Mouse (Mus musculus) hindbrain, embryonic 15.5 days (tissue): Measurements from ENCODE around the gene Nudt3. TPM values are rescaled to one million over a fixed set of nuclear protein-coding genes. Genes with fewer than 3 reads are reported as not detected.
A peak's percentile ranks its signal among the peaks of the same experiment; 100 is the strongest.
"Not testable (repeated sequence)": the region's sequence is repeated elsewhere in the genome, so short reads cannot be mapped to it uniquely, and the experiment has no call there.

ENCODE experiments used
- ATAC-seq: fragments of 200-750 bp; cut with Nextera tagmentation; 2 replicates; pipeline ENCODE4 v1.8.0; 2017; ENCODE audit warnings: low read depth, moderate number of reproducible peaks, moderate TSS enrichment; ENCODE audit not compliant: low FRiP score
- H3K27ac ChIP-seq: fragments of 300-500 bp; sonication (generic); replicated peaks from 2 replicates; pipeline ENCODE4 v1.5.1; 2015; ENCODE audit warnings: mild to moderate bottlenecking, inconsistent platforms
- H3K27me3 ChIP-seq: fragments of 300-500 bp; sonication (generic); 2 replicates; pipeline ENCODE4 v1.6.1; 2015; ENCODE audit warnings: control low read depth, inconsistent platforms
- H3K36me3 ChIP-seq: fragments of 300-500 bp; sonication (generic); 2 replicates; pipeline ENCODE4 v1.6.1; 2015; ENCODE audit warnings: control low read depth, inconsistent platforms
- H3K4me1 ChIP-seq: fragments of 300-500 bp; sonication (generic); replicated peaks from 2 replicates; pipeline ENCODE4 v1.6.1; 2015; ENCODE audit warnings: control low read depth, inconsistent platforms
- H3K4me2 ChIP-seq: fragments of 300-500 bp; sonication (generic); 2 replicates; pipeline ENCODE4 v1.6.1; 2015; ENCODE audit warnings: moderate library complexity, mild to moderate bottlenecking, inconsistent platforms
- H3K4me3 ChIP-seq: fragments of 300-500 bp; sonication (generic); 2 replicates; pipeline ENCODE4 v1.5.1; 2015; ENCODE audit warnings: mild to moderate bottlenecking, inconsistent platforms
- H3K9ac ChIP-seq: fragments of 300-500 bp; sonication (generic); 2 replicates; pipeline ENCODE4 v1.6.1; 2015; ENCODE audit warnings: inconsistent platforms
- H3K9me3 ChIP-seq: fragments of 300-500 bp; sonication (generic); 2 replicates; pipeline ENCODE4 v1.6.1; 2016; ENCODE audit warnings: control low read depth, inconsistent platforms
- WGBS: fragments of 180-500 bp; shearing (Covaris S2); methylation state at CpG from one replicate; pipeline ENCODE4 v1.1.7; 2015; 5-methylcytosine and 5-hydroxymethylcytosine counted together
- polyA plus RNA-seq: library from polyadenylated mRNA; unstranded; fragments of >200 nt; fragmentation: Nextera tagmentation; extraction: Ambion mirVana; gene quantifications from 2 replicates; pipeline ENCODE4 v1.2.1, GENCODE M21; 2015

The Nudt3 gene
- polyA plus RNA-seq, 1 experiment from 2014 or later: 265 TPM

GRCm38 (mm10) chr17:27650160-27650559 lies 26.9 kb upstream of the Nudt3 start:
- Histone ChIP-seq H3K9me3 (no peaks in the 10 kb centered on the region), H3K4me1 (peaks cover 8% of the 10 kb centered on the region), H3K4me2 (no peak overlapping the region), H3K4me3 (no peak overlapping the region), H3K36me3 (no peaks in the 10 kb centered on the region), H3K27me3 (no peaks in the 10 kb centered on the region), H3K9ac (no peak overlapping the region), H3K27ac (no peak overlapping the region)
- ATAC-seq: no peak
- 12% methylated on average over 12 of the region's 12 CpGs for WGBS

GRCm38 (mm10) chr17:27645807-27646206 lies 22.5 kb upstream of the Nudt3 start:
- Histone ChIP-seq H3K9me3 (no peaks in the 10 kb centered on the region), H3K9ac (no peak overlapping the region), H3K4me2 (no peak overlapping the region), H3K27ac (no peak overlapping the region), H3K4me1 (peaks cover 13% of the 10 kb centered on the region), H3K4me3 (no peak overlapping the region), H3K36me3 (no peaks in the 10 kb centered on the region), H3K27me3 (no peaks in the 10 kb centered on the region)
- 44% methylated on average over 7 of the region's 7 CpGs for WGBS
- ATAC-seq: no peak

GRCm38 (mm10) chr17:27644572-27644971 lies 21.3 kb upstream of the Nudt3 start:
- no peak for ATAC-seq
- Histone ChIP-seq H3K4me2 (no peak overlapping the region), H3K9me3 (no peaks in the 10 kb centered on the region), H3K9ac (no peak overlapping the region), H3K36me3 (no peaks in the 10 kb centered on the region), H3K27me3 (no peaks in the 10 kb centered on the region), H3K4me3 (no peak overlapping the region), H3K4me1 (peaks cover 13% of the 10 kb centered on the region), H3K27ac (no peak overlapping the region)
- 39% methylated on average over 2 of the region's 2 CpGs for WGBS

DNA sequence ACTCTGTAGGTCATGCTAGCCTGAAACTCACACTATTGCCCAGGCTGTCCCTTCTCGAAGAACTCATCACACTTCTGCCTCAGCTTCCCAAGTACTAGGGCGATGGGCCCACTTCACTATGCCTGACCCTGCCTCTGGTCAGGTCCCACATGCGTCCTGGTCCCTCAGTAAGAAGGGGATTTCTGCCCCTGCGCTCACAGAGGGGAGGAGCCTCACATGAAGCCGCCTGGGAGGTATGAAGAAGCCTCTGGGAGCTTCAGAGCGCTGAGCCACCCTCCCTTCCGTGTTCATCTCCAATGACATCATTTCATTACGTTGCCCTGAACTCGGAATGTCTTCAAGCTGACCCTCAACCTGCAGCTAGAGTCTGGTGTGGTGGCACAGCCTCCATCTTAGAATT lies 20.5 kb upstream of the Nudt3 start:
- no peak overlapping the region for H3K4me3 ChIP-seq
- no peak overlapping the region for H3K4me2 ChIP-seq
- no peaks in the 10 kb centered on the region for H3K36me3 ChIP-seq
- H3K27ac ChIP-seq: 0 out of 2 replicates have a peak overlapping the region, but pooled peaks have one; percentile 82
- no peaks in the 10 kb centered on the region for H3K27me3 ChIP-seq
- no peaks in the 10 kb centered on the region for H3K9me3 ChIP-seq
- ATAC-seq: no peak
- whole genome bisulfite sequencing: 90% methylated on average over 9 of the region's 9 CpGs
- peaks cover 13% of the 10 kb centered on the region for H3K4me1 ChIP-seq
- H3K9ac ChIP-seq: no peak overlapping the region

- H3K27me3 ChIP-seq: no peaks in the 10 kb centered on the region
- no peaks in the 10 kb centered on the region for H3K9me3 ChIP-seq
- no peak for ATAC-seq
- peak overlapping the region; percentile 37 for H3K4me2 ChIP-seq
- H3K4me1 ChIP-seq: peaks cover 13% of the 10 kb centered on the region
- no peak overlapping the region for H3K4me3 ChIP-seq
- peak overlapping the region; percentile 82 for H3K27ac ChIP-seq
- WGBS: 31% methylated on average over 6 of the region's 6 CpGs
- no peaks in the 10 kb centered on the region for H3K36me3 ChIP-seq
- no peak overlapping the region for H3K9ac ChIP-seq
These were observed 19.8 kb upstream of the Nudt3 start for GRCm38 (mm10) chr17:27643101-27643500.

GRCm38 (mm10) chr17:27642491-27643062 lies 19.3 kb upstream of the Nudt3 start:
- H3K9me3 ChIP-seq: no peaks in the 10 kb centered on the region
- peaks cover 13% of the 10 kb centered on the region for H3K4me1 ChIP-seq
- WGBS: 8% methylated on average over 12 of the region's 12 CpGs
- peak overlapping the region; percentile 82 for H3K27ac ChIP-seq
- peak overlapping the region; percentile 37 for H3K4me2 ChIP-seq
- peak; percentile 80 for ATAC-seq
- no peak overlapping the region for H3K4me3 ChIP-seq
- no peak overlapping the region for H3K9ac ChIP-seq
- no peaks in the 10 kb centered on the region for H3K36me3 ChIP-seq
- H3K27me3 ChIP-seq: no peaks in the 10 kb centered on the region

DNA sequence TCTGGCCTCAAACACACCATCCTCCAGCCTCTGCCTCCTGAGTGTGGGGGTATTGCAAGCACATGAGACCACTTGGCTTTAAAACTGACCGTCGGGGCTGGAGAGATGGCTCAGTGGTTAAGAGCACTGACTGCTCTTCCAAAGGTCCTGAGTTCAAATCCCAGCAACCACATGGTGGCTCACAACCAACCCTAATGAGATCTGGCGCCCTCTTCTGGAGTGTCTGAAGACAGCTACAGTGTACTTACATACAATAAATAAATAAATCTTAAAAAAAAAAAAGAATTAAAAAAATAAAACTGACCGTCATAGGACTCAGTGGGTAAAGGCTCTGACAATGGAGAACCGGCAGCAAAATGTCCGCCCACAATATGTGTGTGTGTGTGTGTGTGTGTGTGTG lies 16.6 kb upstream of the Nudt3 start:
- peaks cover 27% of the 10 kb centered on the region for H3K4me1 ChIP-seq
- H3K4me3 ChIP-seq, H3K9ac ChIP-seq, H3K27ac ChIP-seq, H3K36me3 ChIP-seq, H3K27me3 ChIP-seq, ATAC-seq, H3K9me3 ChIP-seq, H3K4me2 ChIP-seq: not testable (repeated sequence)
- WGBS: 92% methylated on average over 6 of the region's 6 CpGs

DNA sequence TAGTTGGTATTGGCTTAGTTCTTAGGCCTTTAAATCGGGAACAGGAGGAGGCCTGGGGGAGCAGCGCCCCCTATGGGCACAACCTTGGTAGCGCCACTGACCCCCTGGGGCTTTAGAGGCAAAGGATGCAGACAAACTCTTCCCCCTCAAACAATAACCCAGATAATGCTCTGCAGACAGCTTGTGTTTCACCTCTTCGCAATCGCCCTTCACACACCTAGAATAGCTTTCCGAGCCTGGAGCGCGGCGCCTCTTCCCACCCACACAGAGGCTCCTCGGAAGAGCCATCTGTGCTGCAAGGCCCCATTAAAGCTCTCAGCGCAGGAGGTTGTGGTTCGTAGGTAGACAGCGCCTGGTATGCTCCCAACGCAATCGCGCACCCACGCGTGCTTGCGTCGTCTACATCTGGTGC lies 15.6 kb upstream of the Nudt3 start:
- Histone ChIP-seq H3K9me3 (no peaks in the 10 kb centered on the region), H3K4me2 (no peak overlapping the region), H3K27me3 (no peaks in the 10 kb centered on the region), H3K9ac (no peak overlapping the region), H3K36me3 (no peaks in the 10 kb centered on the region), H3K4me1 (peaks cover 34% of the 10 kb centered on the region), H3K27ac (no peak overlapping the region), H3K4me3 (no peak overlapping the region)
- WGBS: 80% methylated on average over 20 of the region's 20 CpGs
- no peak for ATAC-seq

- 62% methylated on average over 9 of the region's 9 CpGs for whole genome bisulfite sequencing
- no peak for ATAC-seq
- H3K27ac ChIP-seq: 0 out of 2 replicates have a peak overlapping the region, but pooled peaks have one; percentile 11
- H3K4me1 ChIP-seq: peaks cover 36% of the 10 kb centered on the region
- H3K9me3 ChIP-seq: no peaks in the 10 kb centered on the region
- H3K36me3 ChIP-seq: peaks cover 4% of the 10 kb centered on the region
- no peak overlapping the region for H3K4me3 ChIP-seq
- H3K27me3 ChIP-seq: no peaks in the 10 kb centered on the region
- no peak overlapping the region for H3K4me2 ChIP-seq
- H3K9ac ChIP-seq: no peak overlapping the region
These were observed 14.0 kb upstream of the Nudt3 start for GRCm38 (mm10) chr17:27637333-27637732.

- ATAC-seq: no peak
- Histone ChIP-seq H3K9ac (peak within 1 kb of the TSS; percentile 52; the same call in 1 of the 2 replicates), H3K4me3 (peak within 1 kb of the TSS; percentile 76), H3K4me1 (peaks cover 35% of the 10 kb centered on the region), H3K27ac (peak within 1 kb of the TSS; percentile 90), H3K4me2 (peak within 1 kb of the TSS; percentile 94), H3K9me3 (no peaks in the 10 kb centered on the region), H3K36me3 (peaks cover 14% of the 10 kb centered on the region), H3K27me3 (no peaks in the 10 kb centered on the region)
- WGBS: 29% methylated on average over 18 of the region's 18 CpGs
These were observed 13.1 kb upstream of the Nudt3 start, which contains the start of gene Rps10 for GRCm38 (mm10) chr17:27636132-27637020. TSS of gene Rps10 (minus strand) at chr17:27636669.

GRCm38 (mm10) chr17:27635575-27635903 lies 12.2 kb upstream of the Nudt3 start:
- peak overlapping the region; percentile 76 for H3K4me3 ChIP-seq
- WGBS: 47% methylated on average over 9 of the region's 9 CpGs
- H3K4me2 ChIP-seq: peak overlapping the region; percentile 94
- peaks cover 35% of the 10 kb centered on the region for H3K4me1 ChIP-seq
- H3K27me3 ChIP-seq, H3K9me3 ChIP-seq, ATAC-seq: not testable (repeated sequence)
- peak overlapping the region; percentile 90 for H3K27ac ChIP-seq
- peaks cover 21% of the 10 kb centered on the region for H3K36me3 ChIP-seq
- H3K9ac ChIP-seq: peak overlapping the region; percentile 52

DNA sequence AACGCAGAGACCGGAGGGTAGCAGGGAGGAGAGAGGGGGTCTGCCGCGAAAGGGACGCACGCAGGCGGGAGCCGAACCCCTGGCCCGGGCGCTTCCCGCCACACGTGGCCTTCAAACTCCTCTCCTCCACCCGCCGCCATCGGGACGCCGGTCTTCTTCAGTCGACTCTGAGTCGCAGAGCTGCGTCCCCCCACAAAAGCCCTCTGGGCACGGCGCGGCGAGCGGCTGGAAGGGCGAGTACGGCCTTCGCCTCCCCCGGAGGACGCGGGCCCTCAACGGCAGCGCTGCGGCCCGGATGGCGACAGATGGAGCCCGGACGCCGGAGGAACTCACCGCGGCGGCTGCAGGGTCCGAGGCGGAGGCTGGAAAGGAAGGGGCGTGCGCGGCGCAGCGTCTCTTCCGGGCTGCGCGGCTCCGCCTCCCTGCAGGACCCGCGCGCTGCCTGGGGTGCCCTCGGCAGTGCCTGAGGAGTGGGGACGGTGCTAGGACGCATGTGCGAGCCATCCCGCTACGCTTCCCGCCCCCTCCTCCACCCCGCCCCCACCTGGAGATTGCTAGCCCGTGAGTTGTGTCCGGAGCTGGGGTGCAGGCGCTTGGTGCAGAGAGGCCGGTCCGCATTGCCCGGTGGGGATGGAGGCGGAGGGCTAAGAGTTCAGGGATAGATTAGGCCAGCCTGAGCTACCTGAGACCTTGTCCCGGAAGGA lies 11.7 kb upstream of the Nudt3 start, which contains the start of gene RPS10-NUDT3:
Gene RPS10-NUDT3 (minus strand): TSS at position 352 of the 704 bp plus-strand sequence.
- Histone ChIP-seq H3K36me3 (peaks cover 25% of the 10 kb centered on the region), H3K27ac (peak within 1 kb of the TSS; percentile 90), H3K4me1 (peaks cover 35% of the 10 kb centered on the region), H3K4me2 (peak within 1 kb of the TSS; percentile 94), H3K4me3 (peak within 1 kb of the TSS; percentile 76), H3K9ac (peak within 1 kb of the TSS; percentile 76), H3K27me3 (no peaks in the 10 kb centered on the region), H3K9me3 (no peaks in the 10 kb centered on the region)
- under 1% methylated on average over 69 of the region's 72 CpGs for WGBS
- peak; percentile 97 for ATAC-seq
